Comparison of ENCODE assay signal across 8 mouse cellular contexts in the genomic region with DNA sequence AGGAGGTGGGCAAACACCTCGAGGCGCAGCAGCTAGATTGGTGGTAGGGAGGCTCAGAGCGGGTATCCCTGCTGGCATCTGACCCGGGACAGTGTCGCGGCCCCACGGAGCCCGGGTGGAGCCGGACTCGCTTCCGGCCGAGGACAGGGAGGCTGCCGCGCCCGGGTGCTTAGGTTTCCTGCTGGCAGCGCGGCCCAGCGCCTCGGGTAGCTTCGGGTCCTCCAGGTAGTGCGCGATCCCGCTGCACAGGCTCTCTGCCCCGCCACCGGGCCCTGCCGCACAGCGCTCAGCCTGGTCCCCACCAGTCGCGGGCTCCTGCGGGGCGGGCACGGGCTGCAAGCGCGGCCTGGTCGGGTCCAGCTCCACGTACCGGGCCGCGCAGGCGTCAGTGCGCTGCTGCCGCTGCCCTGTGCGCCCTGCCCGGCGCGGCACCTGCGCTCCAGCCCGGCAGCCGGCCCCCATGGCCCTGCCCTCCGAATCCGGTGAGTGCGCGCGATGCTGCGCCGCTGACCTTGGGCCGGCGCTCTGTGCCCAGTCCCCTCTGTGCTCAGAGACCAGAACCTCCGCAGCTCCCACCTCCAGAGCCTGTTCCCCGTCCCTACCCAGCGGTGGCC. TPM values are rescaled to one million over a fixed set of nuclear protein-coding genes. Genes with fewer than 3 reads are reported as not detected.
A peak's percentile ranks its signal among the peaks of the same experiment; 100 is the strongest.
DNase-seq lines count a peak whose midpoint lies in the region; ATAC-seq lines count a peak whose summit lies in the region.

No protein-coding gene starts in this region.

- peak; percentile 81 for ATAC-seq in hindbrain, embryonic 14.5 days (ENCODE audit: low FRiP score)

- peak overlapping the region; percentile 95 for H3K4me2 ChIP-seq in hindbrain, embryonic 14.5 days (replicated peaks)

- H3K27ac ChIP-seq in hindbrain, embryonic 14.5 days, result no peak overlapping the region

- WGBS in hindbrain, embryonic 14.5 days, result under 1% methylated on average over 55 of the region's 61 CpGs

- peak; percentile 54 for DNase-seq in Muller cell, postnatal 12 days (ENCODE audit: inconsistent ontology term)
- DNase-seq in cerebellum, adult 9-10 months, result peak; percentile 62
- DNase-seq in frontal cortex, postnatal 36 days (ENCODE audit: low spot score in 2 of 2), result peak; percentile 43 to 54
- peak; percentile 30 for DNase-seq in hindbrain, embryonic 14.5 days (ENCODE audit: low spot score)
- peak; percentile 49 to 57 for DNase-seq in left cerebral cortex, postnatal 25 days (ENCODE audit: low spot score in 2 of 2)
- DNase-seq in skeletal muscle tissue, adult 2 months (ENCODE audit: low read depth, low spot score), result peak; percentile 43
- DNase-seq in ovary, postnatal 10 days (ENCODE audit: low spot score), result no peak

- H3K9ac ChIP-seq in hindbrain, embryonic 14.5 days, result peak overlapping the region; percentile 85

- intact Hi-C loops in left cerebral cortex, postnatal 25 days (cut with DNase I), result no loop called here

- H3K36me3 ChIP-seq in hindbrain, embryonic 14.5 days (replicated peaks; ENCODE audit: control insufficient read depth, insufficient read depth), result no peaks in the 10 kb centered on the region
- H3K36me3 ChIP-seq in megakaryocyte, embryonic 14.5 days (replicated peaks; ENCODE audit: low read length), result no peaks in the 10 kb centered on the region

- H3K9me3 ChIP-seq in hindbrain, embryonic 14.5 days (ENCODE audit: control insufficient read depth, low read length), result no peaks in the 10 kb centered on the region
- H3K9me3 ChIP-seq in megakaryocyte, embryonic 14.5 days, result no peaks in the 10 kb centered on the region

- peak overlapping the region; percentile 55 for H3K4me3 ChIP-seq in hindbrain, embryonic 14.5 days (replicated peaks; ENCODE audit: low read length)
- H3K4me3 ChIP-seq in megakaryocyte, embryonic 14.5 days (replicated peaks), result peak overlapping the region; percentile 92

- H3K4me1 ChIP-seq in hindbrain, embryonic 14.5 days (replicated peaks; ENCODE audit: control insufficient read depth, insufficient read depth, low read length), result peaks cover 12% of the 10 kb centered on the region; the same call in 1 of the 2 replicates
- peaks cover 51% of the 10 kb centered on the region for H3K4me1 ChIP-seq in megakaryocyte, embryonic 14.5 days

- H3K27me3 ChIP-seq in hindbrain, embryonic 14.5 days (ENCODE audit: control insufficient read depth, insufficient read depth, low read length), result no peaks in the 10 kb centered on the region; the same call in 1 of the 2 replicates
- peaks cover 63% of the 10 kb centered on the region for H3K27me3 ChIP-seq in megakaryocyte, embryonic 14.5 days (replicated peaks)

RNA-seq across cellular contexts. Expression of a gene that starts 0.6 kb away (rescaled TPM):
- 8.8 and 10.8 TPM in 2 replicates for polyA plus RNA-seq in hindbrain, embryonic 14.5 days (2014; fragmentation: Nextera tagmentation; extraction: Ambion mirVana)
- 10 to 100 TPM; 22.0 to 24.2 TPM for total RNA-seq in left cerebral cortex, postnatal 25 days (2021)
- 1.6 TPM in 2 replicates for polyA plus RNA-seq in megakaryocyte, embryonic 14.5 days (2012; ENCODE audit: insufficient read depth, low replicate concordance)
